Mouse (Mus musculus) activated CD4-positive, CD25-positive, alpha-beta regulatory T cell, adult 4 months (primary cell): ENCODE data around the gene Gm47995. TPM values are rescaled to one million over a fixed set of nuclear protein-coding genes. Genes with fewer than 3 reads are reported as not detected.

ENCODE experiments used
- ATAC-seq: one replicate; pipeline ENCODE4 v1.8.0; 2017
- polyA plus RNA-seq, 2 experiments: library from polyadenylated mRNA; unstranded; fragments of 100-300 nt; shearing (Covaris generic); gene quantifications; one replicate each; pipeline ENCODE4 v1.2.1; 2017

The Gm47995 gene
- polyA plus RNA-seq, 2 experiments from 2014 or later = not detected

- no peak for ATAC-seq
Observed at GRCm38 (mm10) chr1:151233756-151234155, 35.5 kb downstream of the Gm47995 start.

- ATAC-seq = no peak
Observed at GRCm38 (mm10) chr1:151235574-151235973, 37.3 kb downstream of the Gm47995 start.

GRCm38 (mm10) chr1:151236141-151236930, 38.1 kb downstream of the Gm47995 start:
- ATAC-seq = peak; percentile 78

GRCm38 (mm10) chr1:151237780-151238179, 39.5 kb downstream of the Gm47995 start:
- ATAC-seq = no peak

GRCm38 (mm10) chr1:151243332-151243731, 45.1 kb downstream of the Gm47995 start:
- no peak for ATAC-seq

GRCm38 (mm10) chr1:151244013-151244412, 45.8 kb downstream of the Gm47995 start:
- ATAC-seq = no peak

GRCm38 (mm10) chr1:151244761-151245160, 46.5 kb downstream of the Gm47995 start:
- no peak for ATAC-seq

GRCm38 (mm10) chr1:151245165-151245564, 46.9 kb downstream of the Gm47995 start:
- no peak for ATAC-seq

- no peak for ATAC-seq
Observed at GRCm38 (mm10) chr1:151245846-151246245, 47.6 kb downstream of the Gm47995 start.

Other genes starting within 250 kb of the Gm47995 start
- not detected for gene Hmcn1, start 205.0 kb upstream of the Gm47995 start, polyA plus RNA-seq
- gene Gm47985, start 15.9 kb upstream of the Gm47995 start, polyA plus RNA-seq = not detected
- not detected for gene Gm8947, start 6.1 kb upstream of the Gm47995 start, polyA plus RNA-seq
- not detected for gene 3110040M04Rik, start 5.7 kb downstream of the Gm47995 start, polyA plus RNA-seq
- not detected for gene Gm47996, start 11.7 kb downstream of the Gm47995 start, polyA plus RNA-seq
- gene Ivns1abp, start 146.0 kb downstream of the Gm47995 start, polyA plus RNA-seq = 100 to 1,000 TPM; 102 to 121 TPM
- 10 to 100 TPM; 29.2 to 50.1 TPM for gene Swt1, start 230.0 kb downstream of the Gm47995 start, polyA plus RNA-seq
- gene Trmt1l, start 230.1 kb downstream of the Gm47995 start, polyA plus RNA-seq = 10 to 100 TPM; 36.8 to 40.3 TPM